Comparison of ENCODE assay signal across 8 mouse cellular contexts in the genomic region with DNA sequence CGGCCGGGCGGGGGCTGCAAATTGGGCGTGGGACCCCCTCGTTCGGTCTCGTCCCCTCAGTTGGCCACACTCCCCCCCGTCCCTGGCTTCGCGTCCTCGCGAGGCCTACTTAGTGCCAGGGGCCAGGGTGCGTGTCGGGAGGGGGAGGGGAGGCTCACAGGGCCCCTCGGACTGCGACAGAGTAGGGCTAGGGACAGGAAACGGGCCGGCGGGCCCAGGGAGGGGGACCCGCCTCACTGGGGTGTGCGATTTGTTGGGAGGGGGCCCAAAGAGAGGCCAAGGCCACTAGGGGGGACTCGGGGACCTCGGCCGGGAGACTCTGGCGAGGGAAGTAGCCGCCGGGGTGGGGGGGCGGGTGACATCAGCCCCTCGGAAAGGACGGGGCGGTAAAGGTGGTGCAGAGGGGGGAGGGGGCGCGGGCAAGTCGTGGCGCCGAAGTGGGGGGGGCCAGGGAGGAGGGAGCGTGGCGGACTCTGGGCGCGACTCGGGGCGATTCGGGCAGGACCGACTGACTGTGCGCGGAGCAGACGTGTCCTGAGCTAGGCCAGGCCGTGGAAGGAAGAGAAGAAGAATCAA. TPM values are rescaled to one million over a fixed set of nuclear protein-coding genes. Genes with fewer than 3 reads are reported as not detected.
A peak's percentile ranks its signal among the peaks of the same experiment; 100 is the strongest.
DNase-seq lines count a peak whose midpoint lies in the region; ATAC-seq lines count a peak whose summit lies in the region.

No protein-coding gene starts in this region.

- intact Hi-C loops in gastrocnemius, postnatal 14 days (cut with DNase I; ENCODE audit: low total_unique reads), result no loop called here

- H3K27me3 ChIP-seq in limb, embryonic 13.5 days, result no peaks in the 10 kb centered on the region
- peaks cover 2% of the 10 kb centered on the region; the same call in 1 of the 2 replicates for H3K27me3 ChIP-seq in midbrain, embryonic 13.5 days

- 2% methylated on average over 39 of the region's 48 CpGs for WGBS in limb, embryonic 13.5 days
- under 1% methylated on average over 28 of the region's 48 CpGs for WGBS in midbrain, embryonic 13.5 days

- peak; percentile 34 for ATAC-seq in limb, embryonic 13.5 days (ENCODE audit: low FRiP score, low read depth)
- peak; percentile 73 for ATAC-seq in midbrain, embryonic 13.5 days

- H3K9me3 ChIP-seq in limb, embryonic 13.5 days, result peaks cover 4% of the 10 kb centered on the region; the same call in 1 of the 2 replicates
- H3K9me3 ChIP-seq in midbrain, embryonic 13.5 days, result no peaks in the 10 kb centered on the region

- peaks cover 55% of the 10 kb centered on the region for H3K4me1 ChIP-seq in limb, embryonic 13.5 days
- peaks cover 64% of the 10 kb centered on the region for H3K4me1 ChIP-seq in midbrain, embryonic 13.5 days (replicated peaks)

- H3K9ac ChIP-seq in limb, embryonic 13.5 days, result peak overlapping the region; percentile 100
- peak overlapping the region; percentile 100 for H3K9ac ChIP-seq in midbrain, embryonic 13.5 days (replicated peaks)

- peaks cover 28% of the 10 kb centered on the region for H3K36me3 ChIP-seq in limb, embryonic 13.5 days
- H3K36me3 ChIP-seq in midbrain, embryonic 13.5 days, result no peaks in the 10 kb centered on the region

- H3K4me3 ChIP-seq in limb, embryonic 13.5 days, result peak overlapping the region; percentile 97
- peak overlapping the region; percentile 96 for H3K4me3 ChIP-seq in midbrain, embryonic 13.5 days (replicated peaks)

- peak; percentile 71 for DNase-seq in layer of hippocampus, adult 11-12 months (ENCODE audit: low spot score)
- no peak for DNase-seq in layer of hippocampus, adult 9-10 months (ENCODE audit: low spot score)
- DNase-seq in embryo, embryonic 10 days (ENCODE audit: low spot score), result peak; percentile 71
- peak; percentile 83 for DNase-seq in gastrocnemius, postnatal 14 days
- peak; percentile 76 for DNase-seq in induced T-regulatory cell, adult 2 months (ENCODE audit: low read depth)
- peak; percentile 58 to 81 for DNase-seq in spleen, postnatal 10 days (ENCODE audit: low spot score in 2 of 2)

- H3K27ac ChIP-seq in limb, embryonic 13.5 days, result peak overlapping the region; percentile 100
- H3K27ac ChIP-seq in midbrain, embryonic 13.5 days, result peak overlapping the region; percentile 100

- peak overlapping the region; percentile 80 for H3K4me2 ChIP-seq in limb, embryonic 13.5 days (replicated peaks)
- H3K4me2 ChIP-seq in midbrain, embryonic 13.5 days (replicated peaks), result peak overlapping the region; percentile 68

RNA-seq across cellular contexts. Expression of a gene that starts 15.8 kb away (rescaled TPM):
- total RNA-seq in gastrocnemius, postnatal 14 days (2021), result 1 to 10 TPM; 3.1 to 3.2 TPM
- polyA plus RNA-seq in limb, embryonic 13.5 days (2015; fragmentation: Nextera tagmentation; extraction: Ambion mirVana), result 21.5 and 25.3 TPM in 2 replicates
- 8.8 and 10.5 TPM in 2 replicates for polyA plus RNA-seq in midbrain, embryonic 13.5 days (2015; fragmentation: Nextera tagmentation; extraction: Ambion mirVana)

RNA-seq across cellular contexts. Expression of a gene that starts 46.6 kb away (rescaled TPM):
- 1,000 to 10,000 TPM; 1,660 to 1,705 TPM for total RNA-seq in gastrocnemius, postnatal 14 days (2021)
- polyA plus RNA-seq in limb, embryonic 13.5 days (2015; fragmentation: Nextera tagmentation; extraction: Ambion mirVana), result 1,943 and 1,947 TPM in 2 replicates
- polyA plus RNA-seq in midbrain, embryonic 13.5 days (2015; fragmentation: Nextera tagmentation; extraction: Ambion mirVana), result 1,084 and 1,205 TPM in 2 replicates
